Comparison of ENCODE assay signal across 13 mouse cellular contexts in genomic region chr2:32165040-32165800, GRCm38 (mm10). TPM values are rescaled to one million over a fixed set of nuclear protein-coding genes. Genes with fewer than 3 reads are reported as not detected.
DNase-seq lines count a peak whose midpoint lies in the region; ATAC-seq and TF ChIP-seq lines count a peak whose summit lies in the region.
"Had no signal": no experiment of that assay in that cellular context is flagged by ENCODE, and none has a peak within 500 bp of the region (broad histone marks: within the 10 kb centered on the region; RNA-seq: fewer than 3 reads in every experiment).

No protein-coding gene starts in this region.

- no peak for ATAC-seq in midbrain, postnatal 0 days (ENCODE audit: low FRiP score)
- ATAC-seq in midbrain, embryonic 11.5 days (ENCODE audit: low FRiP score): no peak
- no peak for ATAC-seq in stomach, embryonic 15.5 days (ENCODE audit: insufficient read depth, low FRiP score, low read depth)
- ATAC-seq: midbrain, embryonic 16.5 days had no signal

- no peaks in the 10 kb centered on the region for H3K27me3 ChIP-seq in midbrain, postnatal 0 days (ENCODE audit: insufficient read depth, low read length)
- no peaks in the 10 kb centered on the region for H3K27me3 ChIP-seq in midbrain, embryonic 11.5 days (ENCODE audit: control insufficient read depth, insufficient read depth, low read length)
- H3K27me3 ChIP-seq in stomach, embryonic 15.5 days (replicated peaks): no peaks in the 10 kb centered on the region
- H3K27me3 ChIP-seq: limb, embryonic 12.5 days had no signal

- H3K4me2 ChIP-seq in midbrain, postnatal 0 days (ENCODE audit: low read depth, low read length, poor library complexity, severe bottlenecking): no peak overlapping the region
- no peak overlapping the region for H3K4me2 ChIP-seq in midbrain, embryonic 11.5 days
- no peak overlapping the region for H3K4me2 ChIP-seq in stomach, embryonic 15.5 days
- H3K4me2 ChIP-seq: limb, embryonic 12.5 days had no signal

- peak overlapping the region; percentile 38 for H3K27ac ChIP-seq in gastrocnemius, adult 2 months
- H3K27ac ChIP-seq in midbrain, postnatal 0 days (ENCODE audit: low read depth, low read length): peak overlapping the region; percentile 1; the same call in 1 of the 2 replicates
- H3K27ac ChIP-seq in midbrain, embryonic 11.5 days (ENCODE audit: low read depth, low read length): no peak overlapping the region
- H3K27ac ChIP-seq in stomach, embryonic 15.5 days: peak overlapping the region; percentile 63; the same call in 1 of the 2 replicates

- H3K4me1 ChIP-seq in midbrain, postnatal 0 days (ENCODE audit: insufficient read depth, low read length): peaks cover 15% of the 10 kb centered on the region
- H3K4me1 ChIP-seq in midbrain, embryonic 11.5 days (ENCODE audit: control insufficient read depth, insufficient read depth, low read length): peaks cover 39% of the 10 kb centered on the region
- H3K4me1 ChIP-seq in stomach, embryonic 15.5 days: peaks cover 64% of the 10 kb centered on the region

- no peak for DNase-seq in gastrocnemius, adult 2 months
- DNase-seq in gastrocnemius, adult 18-20 months (ENCODE audit: low spot score): no peak
- DNase-seq in midbrain, postnatal 0 days (ENCODE audit: low spot score): no peak
- no peak for DNase-seq in midbrain, embryonic 11.5 days (ENCODE audit: low spot score, missing footprints)
- peak; percentile 73 for DNase-seq in kidney, adult 9 months
- DNase-seq in embryo, embryonic 11 days: no peak
- DNase-seq in thymus, postnatal 36 days: no peak
- DNase-seq: adrenal gland, adult 8-10 months; cerebellum, postnatal 10 days; right cerebral cortex, postnatal 14 days had no signal

- TF ChIP-seq CTCF in gastrocnemius, adult 2 months (IDR thresholded peaks at IDR 0.05): no peak
- no peak for TF ChIP-seq CTCF in midbrain, postnatal 0 days (IDR thresholded peaks at IDR 0.05)

- no peak overlapping the region for H3K4me3 ChIP-seq in gastrocnemius, adult 2 months
- H3K4me3 ChIP-seq in midbrain, postnatal 0 days (ENCODE audit: low read depth, low read length): no peak overlapping the region
- no peak overlapping the region for H3K4me3 ChIP-seq in midbrain, embryonic 11.5 days (ENCODE audit: low read depth, low read length)
- H3K4me3 ChIP-seq in stomach, embryonic 15.5 days (replicated peaks): no peak overlapping the region
- H3K4me3 ChIP-seq: limb, embryonic 12.5 days had no signal

- no peak overlapping the region for H3K9ac ChIP-seq in midbrain, postnatal 0 days (replicated peaks; ENCODE audit: low read length, poor library complexity, severe bottlenecking)
- no peak overlapping the region for H3K9ac ChIP-seq in midbrain, embryonic 11.5 days (ENCODE audit: low read length)
- no peak overlapping the region for H3K9ac ChIP-seq in stomach, embryonic 15.5 days
- H3K9ac ChIP-seq: limb, embryonic 12.5 days had no signal

- H3K9me3 ChIP-seq in midbrain, postnatal 0 days (ENCODE audit: low read length): no peaks in the 10 kb centered on the region
- no peaks in the 10 kb centered on the region for H3K9me3 ChIP-seq in midbrain, embryonic 11.5 days (ENCODE audit: control insufficient read depth, low read length)
- no peaks in the 10 kb centered on the region for H3K9me3 ChIP-seq in stomach, embryonic 15.5 days
- H3K9me3 ChIP-seq: limb, embryonic 12.5 days had no signal

- intact Hi-C loops in gastrocnemius, adult 2 months (cut with DNase I): no loop called here

- 84% methylated on average over 11 of the region's 11 CpGs for WGBS in midbrain, postnatal 0 days
- 90% methylated on average over 11 of the region's 11 CpGs for WGBS in midbrain, embryonic 11.5 days
- WGBS in stomach, embryonic 15.5 days: 76% methylated on average over 11 of the region's 11 CpGs

- H3K36me3 ChIP-seq in midbrain, postnatal 0 days (ENCODE audit: insufficient read depth, low read length): no peaks in the 10 kb centered on the region
- peaks cover 2% of the 10 kb centered on the region; the same call in 1 of the 2 replicates for H3K36me3 ChIP-seq in midbrain, embryonic 11.5 days (ENCODE audit: control insufficient read depth, insufficient read depth, low read length)
- H3K36me3 ChIP-seq in stomach, embryonic 15.5 days: no peaks in the 10 kb centered on the region

RNA-seq across cellular contexts. Expression of gene Prrc2b, which starts 14.3 kb away (rescaled TPM):
- total RNA-seq in gastrocnemius, adult 2 months (2021): 10 to 100 TPM; 76.4 to 86.9 TPM
- total RNA-seq in gastrocnemius, adult 18-20 months (2021): 10 to 100 TPM; 78.4 to 79.7 TPM
- 164 and 215 TPM in 2 replicates for total RNA-seq in midbrain, postnatal 0 days (2014; rRNA removed)
- 51.5 and 65.9 TPM in 2 replicates for polyA plus RNA-seq in midbrain, postnatal 0 days (2015; fragmentation: Nextera tagmentation; extraction: Ambion mirVana)
- polyA plus RNA-seq in midbrain, embryonic 11.5 days (2014; fragmentation: Nextera tagmentation; extraction: Ambion mirVana): 52.6 and 64.1 TPM in 2 replicates
- polyA plus RNA-seq in stomach, embryonic 15.5 days (2015; fragmentation: Nextera tagmentation; extraction: Ambion mirVana): 43.7 and 48.2 TPM in 2 replicates
